Mouse (Mus musculus) liver, adult (tissue): ENCODE data around the gene Rdh13.

Source experiments
- GATA4 ChIP-seq: IDR thresholded peaks from 2 replicates; pipeline ENCODE4 v1.6.1; 2014; ENCODE audit warnings: mild to moderate bottlenecking, low read length; ENCODE audit not compliant: insufficient replicate concordance

The Rdh13 gene

GRCm38 (mm10) chr7:4445216-4445791, at the start of gene Rdh13:
Rdh13 (minus strand) TSS chr7:4445649.
- no peak for TF ChIP-seq GATA4

- TF ChIP-seq GATA4, result no peak
Observed at GRCm38 (mm10) chr7:4493991-4494390, 48.5 kb upstream of the Rdh13 start.

GRCm38 (mm10) chr7:4492284-4493224, 47.1 kb upstream of the Rdh13 start:
- no peak for TF ChIP-seq GATA4

GRCm38 (mm10) chr7:4491308-4491707, 45.9 kb upstream of the Rdh13 start:
- no peak for TF ChIP-seq GATA4

- TF ChIP-seq GATA4, result no peak
Observed at GRCm38 (mm10) chr7:4482281-4482680, 36.8 kb upstream of the Rdh13 start.

- no peak for TF ChIP-seq GATA4
Observed at GRCm38 (mm10) chr7:4479674-4480073, 34.2 kb upstream of the Rdh13 start.

- TF ChIP-seq GATA4, result no peak
Observed at GRCm38 (mm10) chr7:4478796-4479291, 33.4 kb upstream of the Rdh13 start.

GRCm38 (mm10) chr7:4478021-4478795, 32.8 kb upstream of the Rdh13 start:
- TF ChIP-seq GATA4, result no peak

GRCm38 (mm10) chr7:4473940-4474339, 28.5 kb upstream of the Rdh13 start:
- no peak for TF ChIP-seq GATA4

GRCm38 (mm10) chr7:4471179-4471555, 25.7 kb upstream of the Rdh13 start:
- no peak for TF ChIP-seq GATA4

GRCm38 (mm10) chr7:4470275-4471178, 25.1 kb upstream of the Rdh13 start:
- no peak for TF ChIP-seq GATA4

- TF ChIP-seq GATA4, result no peak
Observed at GRCm38 (mm10) chr7:4467801-4468200, 22.4 kb upstream of the Rdh13 start.

GRCm38 (mm10) chr7:4464194-4464824, 18.9 kb upstream of the Rdh13 start:
- TF ChIP-seq GATA4, result no peak
